Mouse (Mus musculus) E14TG2a.4 (cell line): Measurements from ENCODE around the gene Ifi47.

Source experiments
- CTCF ChIP-seq: conservative IDR thresholded peaks from 2 replicates; pipeline ENCODE4 v1.5.1; 2014; ENCODE audit warnings: low read length
- NANOG ChIP-seq: IDR thresholded peaks from 2 replicates; pipeline ENCODE4 v1.6.1; 2014; ENCODE audit warnings: borderline replicate concordance, low read length, mixed read lengths

- TF ChIP-seq CTCF: no peak
- TF ChIP-seq NANOG: no peak
Observed at GRCm38 (mm10) chr11:49101500-49101899, 25.1 kb downstream of the Ifi47 start.
